In the genomic region with DNA sequence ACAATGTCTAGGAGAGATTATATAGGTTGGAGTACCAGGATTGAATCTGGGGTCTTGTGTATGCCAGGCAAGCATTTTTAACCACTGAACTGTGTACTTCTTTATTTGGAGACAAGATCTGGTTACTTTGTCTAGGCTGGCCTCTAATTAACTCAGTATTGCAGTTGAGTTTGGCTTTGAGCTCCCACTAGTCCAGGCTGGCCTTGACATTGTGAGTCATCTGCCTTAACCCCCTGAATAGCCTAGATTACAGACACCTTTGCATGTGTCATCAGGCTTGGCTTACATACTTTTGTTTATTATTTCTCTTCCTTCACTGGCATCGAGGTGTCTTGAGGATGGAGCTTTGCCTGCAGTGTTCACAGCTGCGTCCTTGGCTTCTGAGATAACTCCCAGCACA, we compare ENCODE assay signal across 23 mouse cellular contexts.
"Had no signal": no experiment of that assay in that cellular context is flagged by ENCODE, and none has a peak within 500 bp of the region (broad histone marks: within the 10 kb centered on the region; RNA-seq: fewer than 3 reads in every experiment).

No protein-coding gene starts in this region.

- H3K4me1 ChIP-seq: limb, embryonic 12.5 days; limb, embryonic 15.5 days; midbrain, embryonic 15.5 days; neural tube, embryonic 13.5 days had no signal

- ATAC-seq: liver, postnatal 0 days; midbrain, embryonic 15.5 days had no signal

- H3K27ac ChIP-seq: limb, embryonic 12.5 days; limb, embryonic 15.5 days; liver, embryonic 14.5 days; midbrain, embryonic 15.5 days; neural tube, embryonic 13.5 days; stomach, postnatal 0 days had no signal

- H3K36me3 ChIP-seq: limb, embryonic 12.5 days; limb, embryonic 15.5 days; midbrain, embryonic 15.5 days; neural tube, embryonic 13.5 days had no signal

- H3K4me2 ChIP-seq: limb, embryonic 12.5 days; limb, embryonic 15.5 days; liver, embryonic 11.5 days; lung, embryonic 14.5 days; midbrain, embryonic 11.5 days; midbrain, embryonic 15.5 days; neural tube, embryonic 13.5 days had no signal

- H3K4me3 ChIP-seq: limb, embryonic 12.5 days; limb, embryonic 15.5 days; midbrain, embryonic 15.5 days; myocyte; neural tube, embryonic 13.5 days had no signal

- H3K9me3 ChIP-seq: limb, embryonic 12.5 days; limb, embryonic 15.5 days; midbrain, embryonic 15.5 days; neural tube, embryonic 13.5 days had no signal

- H3K9ac ChIP-seq: limb, embryonic 12.5 days; limb, embryonic 15.5 days; liver, embryonic 14.5 days; liver, postnatal 0 days; lung, embryonic 14.5 days; midbrain, embryonic 15.5 days; neural tube, embryonic 13.5 days had no signal

- DNase-seq: kidney, adult 9 months; kidney, postnatal 14 days; kidney, postnatal 4 days; left cerebral cortex, postnatal 4 days; liver, postnatal 0 days; lung, embryonic 14.5 days; lung, postnatal 10 days; lung, postnatal 36 days; right cerebral cortex, adult 18-20 months; right cerebral cortex, postnatal 14 days; right cerebral cortex, postnatal 4 days; thymus, adult 2 months; thymus, postnatal 14 days; thymus, postnatal 4 days had no signal

- H3K27me3 ChIP-seq: limb, embryonic 12.5 days; limb, embryonic 15.5 days; midbrain, embryonic 15.5 days; neural tube, embryonic 13.5 days had no signal
